ENCODE assay signal across 12 mouse cellular contexts in genomic region chr9:9237511-9237910, GRCm38 (mm10). TPM values are rescaled to one million over a fixed set of nuclear protein-coding genes. Genes with fewer than 3 reads are reported as not detected.
DNase-seq lines count a peak whose midpoint lies in the region; ATAC-seq lines count a peak whose summit lies in the region.
"Had no signal": no experiment of that assay in that cellular context is flagged by ENCODE, and none has a peak within 500 bp of the region (broad histone marks: within the 10 kb centered on the region; RNA-seq: fewer than 3 reads in every experiment).

No protein-coding gene starts in this region.

- ATAC-seq in forebrain, embryonic 12.5 days (ENCODE audit: low FRiP score), result no peak
- ATAC-seq in neural tube, embryonic 12.5 days (ENCODE audit: low FRiP score, low read depth), result no peak

- peak; percentile 55 for DNase-seq in kidney, adult 11 months
- no peak for DNase-seq in kidney, adult 18-20 months
- peak; percentile 45 for DNase-seq in kidney, postnatal 14 days
- DNase-seq in testis, postnatal 10 days (ENCODE audit: low spot score), result no peak
- DNase-seq in left cerebral cortex, postnatal 14 days (ENCODE audit: low spot score in 2 of 2), result no peak
- no peak for DNase-seq in adrenal gland, adult 8-10 months
- DNase-seq: cerebellum, adult 8-10 months; thymus, postnatal 4 days had no signal

- no peaks in the 10 kb centered on the region for H3K27me3 ChIP-seq in forebrain, embryonic 12.5 days
- no peaks in the 10 kb centered on the region for H3K27me3 ChIP-seq in neural tube, embryonic 12.5 days (replicated peaks)

- H3K4me1 ChIP-seq in forebrain, embryonic 12.5 days, result peaks cover 10% of the 10 kb centered on the region
- peaks cover 9% of the 10 kb centered on the region; the same call in 1 of the 2 replicates for H3K4me1 ChIP-seq in neural tube, embryonic 12.5 days

- H3K4me2 ChIP-seq in forebrain, embryonic 12.5 days, result peak overlapping the region; percentile 73
- H3K4me2 ChIP-seq in neural tube, embryonic 12.5 days (replicated peaks), result peak overlapping the region; percentile 82

- peak overlapping the region; percentile 76 for H3K4me3 ChIP-seq in forebrain, embryonic 12.5 days (replicated peaks)
- H3K4me3 ChIP-seq in neural tube, embryonic 12.5 days, result peak overlapping the region; percentile 77

- intact Hi-C loops in left cerebral cortex, postnatal 14 days (cut with DNase I), result loop anchor here (10.0 kb wide), 1 partner anchor 123 kb away; no protein-coding TSS in a partner anchor

- H3K27ac ChIP-seq in forebrain, embryonic 12.5 days, result no peak overlapping the region
- H3K27ac ChIP-seq in neural tube, embryonic 12.5 days, result no peak overlapping the region

- no peaks in the 10 kb centered on the region for H3K36me3 ChIP-seq in forebrain, embryonic 12.5 days (replicated peaks)
- H3K36me3 ChIP-seq in neural tube, embryonic 12.5 days, result no peaks in the 10 kb centered on the region
- H3K36me3 ChIP-seq: G1E had no signal

- H3K9ac ChIP-seq in forebrain, embryonic 12.5 days, result no peak overlapping the region
- no peak overlapping the region for H3K9ac ChIP-seq in neural tube, embryonic 12.5 days

- no peaks in the 10 kb centered on the region for H3K9me3 ChIP-seq in forebrain, embryonic 12.5 days
- no peaks in the 10 kb centered on the region for H3K9me3 ChIP-seq in neural tube, embryonic 12.5 days
- H3K9me3 ChIP-seq: G1E had no signal

- WGBS in forebrain, embryonic 12.5 days, result 42% methylated on average over 5 of the region's 5 CpGs
- 67% methylated on average over 5 of the region's 5 CpGs for WGBS in neural tube, embryonic 12.5 days

RNA-seq across cellular contexts. Expression of gene Arhgap42, which starts 1.4 kb away (rescaled TPM):
- polyA plus RNA-seq in forebrain, embryonic 12.5 days (2016; fragmentation: Nextera tagmentation; extraction: Ambion mirVana), result 21.4 and 26.0 TPM in 2 replicates
- polyA plus RNA-seq in neural tube, embryonic 12.5 days (2016; fragmentation: Nextera tagmentation; extraction: Ambion mirVana), result 25.5 and 29.1 TPM in 2 replicates
- 10 to 100 TPM in 1 of 2 experiments, 1 to 10 TPM in 1; 9.8 to 10.9 TPM for total RNA-seq in left cerebral cortex, postnatal 14 days (2021)
- total RNA-seq in adrenal gland, adult 8-10 months (2022), result 10 to 100 TPM; 20.5 to 41.4 (median 27.8) TPM
- total RNA-seq: megakaryocyte-erythroid progenitor cell, adult 5-6 weeks had no signal
- polyA plus RNA-seq: G1E had no signal

Comparison
In these comparisons a context has a peak if more than half of its experiments do, and no peak if none do; other contexts are left out.
1. DNase-seq: peak in kidney, adult 11 months (single experiment) and kidney, postnatal 14 days (single experiment); none in kidney, adult 18-20 months (single experiment), testis, postnatal 10 days (single experiment), left cerebral cortex, postnatal 14 days (0 of 2) and adrenal gland, adult 8-10 months (single experiment).